12 mouse cellular contexts compared by ENCODE assay signal in genomic region chr4:141304223-141304611, GRCm38 (mm10). TPM values are rescaled to one million over a fixed set of nuclear protein-coding genes. Genes with fewer than 3 reads are reported as not detected.
A peak's percentile ranks its signal among the peaks of the same experiment; 100 is the strongest.
DNase-seq lines count a peak whose midpoint lies in the region; ATAC-seq lines count a peak whose summit lies in the region.
"Had no signal": no experiment of that assay in that cellular context is flagged by ENCODE, and none has a peak within 500 bp of the region (broad histone marks: within the 10 kb centered on the region; RNA-seq: fewer than 3 reads in every experiment).

No protein-coding gene starts in this region.

- peak overlapping the region; percentile 91; the same call in 1 of the 2 replicates for H3K4me2 ChIP-seq in heart, embryonic 16.5 days (ENCODE audit: low read depth, low read length)
- peak overlapping the region; percentile 69 for H3K4me2 ChIP-seq in lung, embryonic 16.5 days (ENCODE audit: low read depth, low read length)
- H3K4me2 ChIP-seq in stomach, embryonic 15.5 days = peak overlapping the region; percentile 93; the same call in 1 of the 2 replicates

- H3K27me3 ChIP-seq in heart, embryonic 16.5 days (ENCODE audit: control insufficient read depth, insufficient read depth, low read length) = peaks cover 11% of the 10 kb centered on the region
- peaks cover 2% of the 10 kb centered on the region; the same call in 1 of the 2 replicates for H3K27me3 ChIP-seq in lung, embryonic 16.5 days (ENCODE audit: control insufficient read depth, insufficient read depth, low read depth, low read length)
- H3K27me3 ChIP-seq in stomach, embryonic 15.5 days (replicated peaks) = 0 out of 2 replicates have a peak, but pooled peaks cover 8% of the 10 kb centered on the region

- WGBS in heart, embryonic 16.5 days = 71% methylated on average over 4 of the region's 4 CpGs
- WGBS in lung, embryonic 16.5 days = 57% methylated on average over 4 of the region's 4 CpGs
- 65% methylated on average over 4 of the region's 4 CpGs for WGBS in stomach, embryonic 15.5 days

- peaks cover 29% of the 10 kb centered on the region for H3K4me1 ChIP-seq in heart, embryonic 16.5 days (ENCODE audit: control insufficient read depth, insufficient read depth, low read length)
- H3K4me1 ChIP-seq in lung, embryonic 16.5 days (replicated peaks; ENCODE audit: control insufficient read depth, insufficient read depth, low read length) = peaks cover 16% of the 10 kb centered on the region
- peaks cover 34% of the 10 kb centered on the region for H3K4me1 ChIP-seq in stomach, embryonic 15.5 days

- no peak overlapping the region for H3K4me3 ChIP-seq in heart, embryonic 16.5 days (ENCODE audit: low read length)
- H3K4me3 ChIP-seq in lung, embryonic 16.5 days (ENCODE audit: low read length) = no peak overlapping the region; the same call in 1 of the 2 replicates
- H3K4me3 ChIP-seq in stomach, embryonic 15.5 days (replicated peaks) = peak overlapping the region; percentile 69; the same call in 1 of the 2 replicates

- no peak for DNase-seq in heart, adult 8-10 months (ENCODE audit: low spot score)
- no peak for DNase-seq in lung, postnatal 36 days
- DNase-seq in cerebellum, adult 11-12 months = no peak
- no peak for DNase-seq in B cell, adult 2 months
- DNase-seq: kidney, postnatal 36 days; lung, postnatal 4 days had no signal

- H3K27ac ChIP-seq in heart, embryonic 16.5 days (ENCODE audit: low read length) = no peak overlapping the region
- no peak overlapping the region for H3K27ac ChIP-seq in lung, embryonic 16.5 days (ENCODE audit: low read length)
- H3K27ac ChIP-seq in stomach, embryonic 15.5 days = no peak overlapping the region

- H3K9me3 ChIP-seq in heart, embryonic 16.5 days (replicated peaks; ENCODE audit: control insufficient read depth, low read length) = no peaks in the 10 kb centered on the region
- H3K9me3 ChIP-seq in lung, embryonic 16.5 days (ENCODE audit: control insufficient read depth, low read length) = no peaks in the 10 kb centered on the region
- no peaks in the 10 kb centered on the region for H3K9me3 ChIP-seq in stomach, embryonic 15.5 days
- H3K9me3 ChIP-seq: G1E had no signal

- 0 out of 2 replicates have a peak, but pooled peaks cover 4% of the 10 kb centered on the region for H3K36me3 ChIP-seq in heart, embryonic 16.5 days (ENCODE audit: control insufficient read depth, insufficient read depth)
- H3K36me3 ChIP-seq in lung, embryonic 16.5 days (ENCODE audit: control insufficient read depth, insufficient read depth, low read length) = peaks cover 5% of the 10 kb centered on the region; the same call in 1 of the 2 replicates
- 0 out of 2 replicates have a peak, but pooled peaks cover 7% of the 10 kb centered on the region for H3K36me3 ChIP-seq in stomach, embryonic 15.5 days
- H3K36me3 ChIP-seq: G1E had no signal

- no peak overlapping the region for H3K9ac ChIP-seq in heart, embryonic 16.5 days (ENCODE audit: low read length)
- H3K9ac ChIP-seq in lung, embryonic 16.5 days (ENCODE audit: low read length) = no peak overlapping the region
- 0 out of 2 replicates have a peak overlapping the region, but pooled peaks have one; percentile 6 for H3K9ac ChIP-seq in stomach, embryonic 15.5 days

- ATAC-seq in heart, embryonic 16.5 days (replicated peaks; ENCODE audit: extremely low read depth, insufficient read depth, low FRiP score) = no peak
- no peak for ATAC-seq in lung, embryonic 16.5 days (ENCODE audit: low read depth)
- ATAC-seq in common myeloid progenitor, adult 5-6 weeks (replicated peaks; ENCODE audit: low read depth, poor library complexity, severe bottlenecking) = peak; percentile 48; the same call in 1 of the 2 replicates
- no peak for ATAC-seq in stomach, embryonic 15.5 days (ENCODE audit: insufficient read depth, low FRiP score, low read depth)
- ATAC-seq: forebrain, embryonic 16.5 days had no signal

RNA-seq across cellular contexts. Expression of gene Epha2, which starts 3.2 kb away (rescaled TPM):
- polyA plus RNA-seq in heart, embryonic 16.5 days (2015; fragmentation: Nextera tagmentation; extraction: Ambion mirVana) = 3.1 and 3.9 TPM in 2 replicates
- total RNA-seq in heart, adult 8-10 months (2022) = 1 to 10 TPM; 4.6 to 7.1 (median 5.2) TPM
- 11.6 and 11.8 TPM in 2 replicates for polyA plus RNA-seq in lung, embryonic 16.5 days (2015; fragmentation: Nextera tagmentation; extraction: Ambion mirVana)
- 0.29 and 1.2 TPM in 2 replicates for total RNA-seq in common myeloid progenitor, adult 5-6 weeks (2017)
- polyA plus RNA-seq in stomach, embryonic 15.5 days (2015; fragmentation: Nextera tagmentation; extraction: Ambion mirVana) = 5.9 and 7.3 TPM in 2 replicates
- total RNA-seq: G1E had no signal
- polyA plus RNA-seq: G1E had no signal
